Mouse (Mus musculus) spleen, adult 18-20 months (tissue): ENCODE results near the gene Fam131b.

Experiments used
- DNase-seq, 2 experiments: peaks; one replicate each; pipeline ENCODE4 v3.0.0; 2022; ENCODE audit warnings: mixed read lengths in 2 of 2

Fam131b gene

DNA sequence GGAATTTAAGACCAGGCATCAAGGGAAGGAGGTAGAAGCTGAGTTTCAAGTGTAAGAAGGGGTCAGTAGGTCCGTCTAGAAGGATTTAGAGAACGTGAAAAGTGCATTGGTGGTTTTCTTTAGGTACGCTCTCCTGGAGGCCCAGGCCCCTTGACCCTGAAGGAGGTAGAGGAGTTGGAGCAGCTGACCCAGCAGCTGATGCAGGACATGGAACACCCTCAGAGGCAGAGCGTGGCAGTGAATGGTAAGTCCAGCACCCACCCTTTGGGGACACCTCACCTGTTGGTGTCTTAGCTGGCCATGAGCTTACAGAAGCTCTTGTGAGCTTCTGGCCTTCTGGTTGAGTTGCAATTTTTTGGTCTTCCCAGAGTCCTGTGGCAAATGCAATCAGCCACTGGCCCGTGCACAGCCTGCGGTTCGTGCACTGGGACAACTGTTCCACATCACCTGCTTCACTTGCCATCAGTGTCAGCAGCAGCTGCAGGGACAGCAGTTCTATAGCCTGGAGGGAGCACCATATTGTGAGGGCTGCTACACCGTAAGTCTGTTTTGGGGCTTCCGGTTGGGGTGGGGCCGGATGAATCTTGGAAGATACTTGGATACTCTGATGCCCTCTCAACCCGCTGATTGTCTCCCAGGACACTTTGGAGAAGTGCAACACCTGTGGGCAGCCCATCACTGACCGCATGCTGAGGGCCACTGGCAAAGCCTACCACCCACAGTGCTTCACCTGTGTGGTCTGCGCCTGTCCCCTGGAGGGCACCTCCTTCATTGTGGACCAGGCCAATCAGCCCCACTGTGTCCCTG lies 31.6 kb upstream of the Fam131b start:
- DNase-seq = no peak

DNA sequence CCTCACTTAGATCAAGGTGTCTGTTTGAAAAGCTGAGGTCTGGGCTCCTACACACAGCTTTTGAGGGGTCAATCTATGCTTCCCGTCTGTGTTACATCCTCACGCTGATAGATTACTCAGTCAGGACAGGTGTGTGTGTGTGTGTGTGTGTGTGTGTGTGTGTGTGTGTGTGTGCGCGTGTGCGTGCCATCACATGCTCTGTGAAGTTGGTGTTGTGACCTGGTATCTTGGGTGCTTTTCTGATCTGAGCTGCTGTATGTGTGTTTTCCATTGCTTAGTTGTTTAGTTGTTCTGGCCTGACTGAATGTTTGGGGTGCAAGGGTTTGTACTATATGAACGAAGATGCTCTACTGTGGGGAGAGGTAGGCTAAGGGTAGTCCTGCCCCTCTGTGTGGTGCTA lies 30.9 kb upstream of the Fam131b start:
- no peak for DNase-seq

- no peak for DNase-seq
Measured at GRCm38 (mm10) chr6:42354076-42355019, 29.9 kb upstream of the Fam131b start.

DNA sequence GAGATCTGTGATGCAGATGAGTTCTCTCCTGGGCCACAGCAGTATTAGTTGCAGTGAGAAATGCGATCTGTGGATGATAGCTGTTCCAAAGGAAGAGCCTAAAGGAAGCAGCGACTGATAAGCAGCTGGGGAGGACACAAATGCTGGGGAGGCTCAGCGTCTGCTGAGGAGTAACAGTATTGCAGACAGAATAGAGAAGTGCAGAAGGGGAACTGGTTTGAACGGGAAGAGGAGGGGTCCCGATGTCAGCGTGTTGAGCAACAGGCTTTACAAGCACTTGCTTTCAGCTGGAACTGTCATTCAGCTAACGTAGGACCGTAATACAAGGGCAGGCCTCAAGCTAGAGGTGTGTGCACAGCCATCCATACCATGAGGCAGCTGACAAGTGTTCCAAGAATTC lies 28.7 kb upstream of the Fam131b start:
- no peak for DNase-seq

DNA sequence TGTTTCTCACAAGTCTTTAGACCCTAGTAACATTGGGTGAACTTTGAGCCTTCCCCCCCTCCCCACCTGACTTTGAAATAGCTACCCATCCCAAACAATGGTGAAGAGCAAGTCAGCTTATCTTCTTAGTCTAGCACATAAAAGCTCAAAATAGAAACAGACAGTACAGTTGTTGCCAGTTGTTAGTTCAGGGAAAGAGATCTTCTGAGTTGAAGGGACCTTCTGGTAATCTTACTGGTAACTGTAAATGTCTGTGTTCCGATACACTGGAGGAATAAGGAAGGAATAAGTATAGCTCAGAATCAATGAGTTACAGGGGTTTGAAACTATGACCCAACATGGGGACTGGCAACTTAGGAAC lies 28.0 kb upstream of the Fam131b start:
- DNase-seq = no peak

DNA sequence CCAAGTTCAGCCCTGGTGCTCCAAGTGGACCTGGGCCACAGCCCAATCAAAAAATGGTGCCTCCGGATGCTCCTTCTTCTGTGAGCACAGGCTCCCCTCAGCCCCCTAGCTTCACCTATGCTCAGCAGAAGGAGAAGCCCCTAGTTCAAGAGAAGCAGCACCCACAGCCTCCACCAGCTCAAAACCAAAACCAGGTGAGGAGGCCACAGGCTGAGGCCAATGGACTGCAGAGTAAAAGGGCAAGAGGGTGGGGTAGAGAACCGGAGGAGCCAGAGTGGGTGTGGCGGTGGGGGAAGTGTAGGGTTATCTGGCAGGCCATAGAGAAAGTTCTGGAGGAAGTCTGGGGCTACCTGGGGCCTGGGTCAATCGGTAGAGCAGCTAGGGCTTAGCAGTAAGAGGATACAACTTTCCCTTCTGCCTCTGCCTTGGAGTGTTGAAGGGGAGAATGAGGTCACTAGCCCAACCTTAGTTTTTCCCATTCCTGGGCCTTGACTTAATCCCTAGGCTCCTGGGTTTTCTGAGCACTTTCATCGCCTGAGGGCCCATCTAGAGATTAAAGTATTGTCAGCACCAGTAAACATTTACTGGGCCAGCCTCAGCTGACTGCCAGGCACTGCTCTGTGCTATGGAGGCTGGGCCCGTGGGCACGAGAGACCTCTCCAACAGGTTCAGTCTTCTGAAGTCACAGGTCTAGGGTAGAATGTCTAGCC lies 27.5 kb upstream of the Fam131b start:
- peak in 1 of 2 experiments; percentile 37 for DNase-seq

DNA sequence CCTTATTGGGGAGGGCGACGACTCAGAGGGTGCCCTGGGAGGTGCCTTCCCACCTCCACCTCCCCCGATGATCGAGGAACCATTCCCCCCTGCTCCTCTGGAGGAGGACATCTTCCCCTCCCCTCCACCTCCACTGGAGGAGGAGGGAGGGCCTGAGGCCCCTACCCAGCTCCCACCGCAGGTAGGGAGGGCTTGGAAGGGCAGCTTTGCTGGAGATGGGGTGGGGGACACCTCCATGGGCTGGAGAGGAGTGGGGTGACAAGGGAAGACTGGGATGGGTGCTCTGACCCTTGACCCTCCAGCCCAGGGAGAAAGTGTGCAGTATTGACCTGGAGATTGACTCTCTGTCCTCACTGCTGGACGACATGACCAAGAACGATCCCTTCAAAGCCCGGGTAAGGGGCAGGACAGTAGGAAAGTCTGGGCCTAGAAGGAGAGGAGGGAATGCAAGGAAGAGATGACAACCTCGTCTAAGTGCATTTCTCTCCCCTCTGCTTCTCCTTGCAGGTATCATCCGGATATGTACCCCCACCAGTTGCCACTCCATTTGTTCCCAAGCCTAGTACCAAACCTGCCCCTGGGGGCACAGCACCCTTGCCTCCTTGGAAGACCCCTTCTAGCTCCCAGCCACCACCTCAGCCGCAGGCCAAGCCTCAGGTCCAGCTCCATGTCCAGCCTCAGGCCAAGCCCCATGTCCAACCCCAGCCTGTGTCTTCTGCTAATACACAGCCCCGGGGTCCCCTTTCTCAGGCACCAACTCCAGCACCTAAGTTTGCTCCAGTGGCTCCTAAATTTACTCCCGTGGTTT lies 26.7 kb upstream of the Fam131b start:
- DNase-seq = no peak

GRCm38 (mm10) chr6:42350021-42350967 lies 25.9 kb upstream of the Fam131b start:
- DNase-seq = peak in 1 of 2 experiments; percentile 37

DNA sequence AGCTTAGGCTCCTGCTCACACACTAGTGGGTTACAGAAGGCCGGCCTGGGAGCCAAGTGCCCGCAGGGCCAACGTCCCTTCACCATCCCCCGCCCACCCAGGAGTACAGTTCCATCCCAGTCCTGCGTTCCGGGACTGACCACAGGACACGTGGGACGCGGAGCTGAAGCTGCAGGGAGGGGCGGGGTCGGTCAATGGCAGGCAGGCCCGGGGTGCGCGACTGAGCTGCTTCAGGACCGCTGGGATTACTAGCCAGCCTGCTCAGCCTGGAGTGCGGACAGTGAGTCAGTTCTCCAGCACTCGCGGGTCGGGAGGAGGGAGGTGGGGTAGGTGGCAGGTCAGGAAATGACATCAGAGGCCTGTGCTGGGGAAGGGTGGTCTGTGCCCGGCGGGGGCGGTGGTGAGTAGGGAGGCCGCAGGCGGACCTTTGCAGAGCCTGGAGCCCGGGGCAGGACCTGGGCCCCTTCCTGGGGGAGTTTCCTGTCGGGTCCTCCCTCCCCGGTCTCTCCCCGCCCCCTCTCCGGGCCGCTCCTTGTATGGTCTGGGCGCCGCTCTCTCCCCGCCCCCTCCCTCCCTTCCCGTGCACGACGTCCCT lies 25.1 kb upstream of the Fam131b start, which contains the start of gene Zyx:
Gene Zyx (plus strand): TSS at position 205 of the 595 bp plus-strand sequence.
- peak; percentile 86 to 87 for DNase-seq

GRCm38 (mm10) chr6:42349006-42349425 lies 24.6 kb upstream of the Fam131b start:
- DNase-seq = peak; percentile 62 to 82

- DNase-seq = no peak
Measured at GRCm38 (mm10) chr6:42348281-42349005, 24.0 kb upstream of the Fam131b start.

- peak in 1 of 2 experiments; percentile 23 for DNase-seq
Measured at GRCm38 (mm10) chr6:42344255-42344654, 19.8 kb upstream of the Fam131b start.

GRCm38 (mm10) chr6:42343361-42344120 lies 19.1 kb upstream of the Fam131b start:
- DNase-seq = peak in 1 of 2 experiments; percentile 51

DNA sequence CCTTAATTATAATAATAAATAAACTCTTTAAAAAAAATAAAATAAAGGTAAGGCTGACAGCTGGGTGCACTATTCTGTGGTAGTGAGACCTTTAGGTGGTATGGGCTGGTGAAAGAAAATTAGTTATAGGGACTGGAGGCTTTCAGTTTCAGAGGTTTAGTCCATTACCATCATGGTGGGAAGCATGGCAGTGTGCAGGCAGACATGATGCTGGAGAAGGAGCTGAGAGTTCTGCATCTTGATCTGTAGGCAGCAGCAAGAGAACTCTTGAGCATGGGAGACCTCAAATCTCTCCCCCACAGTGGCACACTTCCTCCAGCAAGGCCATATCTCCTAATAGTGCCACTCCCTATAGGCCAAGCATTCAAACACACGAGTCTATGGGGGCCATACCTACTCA lies 17.7 kb upstream of the Fam131b start:
- DNase-seq = no peak

- no peak for DNase-seq
Measured at GRCm38 (mm10) chr6:42339981-42340380, 15.5 kb upstream of the Fam131b start.

DNA sequence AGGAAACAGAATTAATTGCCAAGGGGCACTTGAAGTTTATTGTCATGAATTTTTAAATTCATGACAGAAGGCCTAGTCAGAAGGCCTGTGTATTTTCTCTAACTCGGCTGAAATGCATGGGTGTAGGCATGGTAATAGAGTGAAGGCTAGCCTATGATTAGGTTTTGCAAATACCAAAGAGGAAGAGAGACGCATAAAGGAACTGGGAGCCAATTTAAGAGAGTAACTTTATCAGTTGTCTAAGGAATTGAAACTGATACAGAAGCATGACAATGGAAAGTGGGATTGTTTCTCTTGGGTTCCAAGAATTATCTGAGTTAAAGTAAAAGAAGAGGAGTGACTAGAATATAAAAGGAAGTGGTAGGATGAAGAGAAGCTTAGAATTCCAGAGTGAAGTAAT lies 14.7 kb upstream of the Fam131b start:
- DNase-seq = no peak

GRCm38 (mm10) chr6:42330946-42331345 lies 6.5 kb upstream of the Fam131b start:
- no peak for DNase-seq

DNA sequence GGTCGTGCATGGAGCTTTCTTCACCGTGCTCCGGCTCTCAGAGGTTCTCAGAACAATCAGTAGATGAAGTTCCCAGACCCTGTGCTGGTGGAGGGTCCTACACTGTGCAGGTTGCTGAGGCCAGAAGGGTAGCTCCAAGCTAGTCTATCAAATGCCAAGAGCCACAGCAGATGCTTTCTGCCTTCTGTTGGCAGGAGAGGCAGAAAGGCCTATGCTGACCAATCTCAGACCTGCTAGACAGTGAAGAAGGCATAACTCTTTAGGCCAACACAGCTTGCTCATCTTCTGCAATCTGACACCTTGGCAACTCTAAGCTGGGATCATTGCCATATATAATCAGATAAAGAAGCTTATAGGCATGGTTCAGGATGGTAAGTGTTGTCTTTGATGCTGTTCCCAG lies 5.8 kb upstream of the Fam131b start:
- DNase-seq = no peak

GRCm38 (mm10) chr6:42328757-42329156 lies 4.3 kb upstream of the Fam131b start:
- no peak for DNase-seq
